Mouse (Mus musculus) kidney, postnatal 10 days (tissue): ENCODE data around the gene Rps6ka4.
A peak's percentile ranks its signal among the peaks of the same experiment; 100 is the strongest.

ENCODE experiments used
- DNase-seq: peaks from one replicate; pipeline ENCODE4 v3.0.0; 2021; ENCODE audit warnings: mixed read lengths

Gene Rps6ka4

DNA sequence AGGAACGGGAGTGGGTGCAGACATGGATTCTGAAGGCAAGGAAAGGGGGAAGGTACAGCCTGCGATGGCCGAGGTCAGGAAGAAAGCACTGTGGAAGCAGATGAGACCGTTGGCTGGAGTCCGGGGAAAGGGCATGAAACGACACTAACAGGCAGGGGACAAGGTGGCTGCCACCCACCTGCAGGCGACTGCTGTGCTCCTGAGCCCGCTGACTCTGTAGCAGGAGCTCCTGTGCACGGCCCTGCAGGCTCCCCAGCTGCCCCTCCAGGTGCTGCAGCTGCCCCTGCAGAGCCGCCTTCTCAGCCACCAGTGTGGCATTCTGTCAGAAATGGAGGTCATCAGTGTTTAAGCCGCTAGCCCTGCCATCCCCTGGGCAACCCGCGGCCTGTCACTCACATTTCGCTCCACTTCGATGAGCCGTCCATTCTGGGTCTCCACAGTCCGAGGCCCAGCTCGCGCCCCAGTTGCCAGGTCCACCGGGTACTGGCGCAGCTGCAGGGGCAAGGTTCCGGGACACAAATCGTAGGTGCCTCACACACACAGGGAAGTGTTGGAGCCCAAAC lies 9.2 kb upstream of the Rps6ka4 start:
- DNase-seq: no peak

DNA sequence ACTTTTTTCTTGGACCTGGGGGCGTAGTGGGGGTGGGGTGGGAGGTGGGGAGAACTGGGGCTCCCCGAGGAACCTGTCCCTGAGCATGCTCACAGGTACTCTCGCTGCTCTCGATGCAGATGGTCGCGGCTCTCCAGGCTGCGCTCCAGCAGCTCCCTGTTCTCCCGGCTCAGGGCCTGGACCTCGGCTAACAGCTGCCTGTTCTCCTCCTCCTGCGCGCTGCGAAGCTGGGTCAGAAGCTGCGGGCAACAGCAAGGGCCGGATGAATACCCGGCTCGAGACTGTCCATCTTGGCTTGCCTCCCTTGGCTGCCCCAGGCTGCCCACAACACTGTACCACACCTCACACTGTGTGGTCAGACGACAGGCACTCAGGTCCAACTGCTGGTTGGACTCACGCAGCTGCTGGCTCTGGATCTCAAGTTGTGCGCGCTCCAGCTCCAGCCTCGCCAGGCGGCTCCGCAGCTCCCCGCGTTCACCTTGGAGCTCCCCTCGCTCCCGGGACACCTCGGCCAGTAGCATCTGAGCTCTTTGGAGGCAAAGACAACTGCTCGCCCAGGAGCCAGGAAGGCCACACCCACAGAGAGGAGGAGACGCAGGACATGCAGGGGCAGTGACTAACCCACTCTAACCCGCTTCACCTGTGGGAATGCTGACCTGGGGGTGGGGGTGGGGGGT lies 7.5 kb upstream of the Rps6ka4 start:
- peak; percentile 37 for DNase-seq

DNA sequence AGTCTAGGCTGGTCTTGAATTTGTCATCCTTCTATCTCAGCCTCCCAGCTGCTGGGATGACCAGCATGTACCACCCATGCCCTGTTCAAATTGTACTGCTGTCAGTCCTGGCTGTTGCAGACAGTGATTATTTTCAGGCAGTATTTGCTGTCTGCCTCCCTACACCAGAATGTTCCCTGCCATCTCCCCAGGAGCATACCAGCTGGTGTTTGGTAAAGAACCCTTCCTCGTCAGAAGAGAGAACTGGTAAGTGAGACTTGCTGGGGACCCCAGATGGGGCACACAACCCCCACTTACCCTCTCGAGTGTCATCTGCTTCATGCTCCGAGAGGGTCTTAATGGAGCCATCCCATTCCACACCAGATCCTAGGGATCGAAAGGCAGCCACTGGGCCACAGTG lies 5.6 kb upstream of the Rps6ka4 start:
- DNase-seq: no peak

DNA sequence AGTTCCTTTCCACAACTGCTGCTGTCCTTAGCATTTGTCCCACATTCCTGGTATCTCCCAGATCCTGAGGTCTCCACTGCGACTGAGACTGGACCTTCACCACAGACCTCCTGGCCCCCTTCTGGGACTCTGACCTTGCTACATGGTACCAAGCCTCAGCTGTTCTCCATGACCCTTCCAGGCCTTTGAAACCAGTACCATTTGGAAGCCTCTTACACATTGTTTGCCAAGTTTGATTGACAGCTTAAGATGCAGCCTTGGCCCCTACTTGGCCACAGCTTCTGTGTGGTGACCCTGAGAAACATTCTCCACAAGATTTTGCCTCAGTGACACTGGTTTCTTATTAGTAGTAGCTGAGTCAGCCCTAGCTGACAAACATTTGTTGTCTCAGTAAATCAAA lies 1.9 kb upstream of the Rps6ka4 start:
- DNase-seq: peak; percentile 37

DNA sequence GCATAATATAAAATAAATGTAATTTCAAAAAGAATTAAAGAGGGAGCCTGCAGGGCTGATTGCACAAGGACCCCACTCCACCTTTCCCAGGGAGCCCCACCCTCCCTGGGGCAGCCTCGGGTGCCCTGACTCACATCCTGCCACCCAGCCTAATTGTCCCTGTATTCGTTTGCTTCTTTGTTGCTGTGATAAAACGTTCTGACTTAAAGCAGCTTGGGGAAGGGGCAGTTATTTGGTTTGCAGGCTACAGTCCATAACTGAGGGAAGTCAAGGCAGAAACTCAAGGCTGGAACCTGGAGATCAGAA lies 809 bp upstream of the Rps6ka4 start:
- DNase-seq: no peak

DNA sequence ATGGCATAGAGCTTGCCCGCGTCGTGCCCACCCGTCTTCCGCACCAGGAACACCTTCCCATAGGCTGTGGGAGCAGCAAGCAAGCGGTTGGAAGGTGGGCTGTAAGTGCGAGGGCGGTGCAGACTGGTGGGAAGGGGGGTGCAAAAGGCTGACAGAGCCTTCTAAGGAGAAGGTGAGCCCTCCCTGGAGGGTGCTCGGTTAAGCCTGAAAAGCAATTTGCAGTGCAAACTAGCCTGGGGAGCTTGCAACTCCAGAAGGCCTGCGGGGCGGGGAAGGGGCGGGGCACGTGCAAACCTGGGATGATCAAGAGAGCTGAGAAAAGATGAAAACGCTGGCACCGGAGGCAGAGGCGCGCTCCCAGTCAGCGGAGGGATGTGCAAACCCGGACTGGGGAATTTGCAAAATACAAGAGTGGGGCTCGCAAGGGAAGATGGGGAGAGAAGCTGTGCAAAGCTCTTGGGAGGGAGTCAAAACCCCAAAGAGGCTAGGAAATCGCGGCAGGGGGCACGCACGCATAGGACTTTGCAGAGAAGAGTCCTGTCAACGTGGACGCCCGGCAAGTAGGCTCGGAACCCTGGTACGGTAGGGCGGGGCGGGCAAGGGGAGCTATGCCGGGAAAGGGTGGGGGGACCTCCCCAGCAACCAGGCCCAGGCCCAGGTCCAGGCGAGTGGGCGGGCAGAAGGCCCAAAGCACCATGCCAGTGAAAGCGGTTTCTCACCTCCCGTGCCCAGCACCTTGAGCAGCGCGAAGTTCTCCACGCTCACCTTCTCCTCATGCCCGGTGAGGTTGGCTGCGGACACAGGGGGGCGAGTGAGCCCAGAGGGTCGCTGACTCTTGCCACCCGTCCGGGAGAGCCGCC lies 591 bp downstream of the Rps6ka4 start:
- DNase-seq: peak; percentile 70

DNA sequence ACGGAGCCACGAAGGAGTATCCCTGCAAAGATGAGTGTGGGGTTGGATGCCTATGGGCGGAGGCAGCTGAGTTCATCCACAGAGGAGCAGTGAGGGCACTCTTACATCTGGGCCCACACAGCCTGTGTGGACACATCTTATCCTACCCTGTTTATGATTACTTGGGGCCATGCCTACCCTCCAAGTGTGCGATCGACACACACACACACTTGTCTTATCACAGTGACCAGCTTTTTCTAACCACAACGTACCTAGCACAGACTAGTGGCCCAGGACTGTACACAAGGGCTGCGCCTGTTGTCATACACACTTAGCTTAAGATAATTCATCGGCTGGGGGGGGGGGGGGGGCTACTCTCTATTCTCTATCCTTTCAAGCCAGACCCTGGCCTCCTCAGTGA lies 8.1 kb downstream of the Rps6ka4 start:
- DNase-seq: no peak

DNA sequence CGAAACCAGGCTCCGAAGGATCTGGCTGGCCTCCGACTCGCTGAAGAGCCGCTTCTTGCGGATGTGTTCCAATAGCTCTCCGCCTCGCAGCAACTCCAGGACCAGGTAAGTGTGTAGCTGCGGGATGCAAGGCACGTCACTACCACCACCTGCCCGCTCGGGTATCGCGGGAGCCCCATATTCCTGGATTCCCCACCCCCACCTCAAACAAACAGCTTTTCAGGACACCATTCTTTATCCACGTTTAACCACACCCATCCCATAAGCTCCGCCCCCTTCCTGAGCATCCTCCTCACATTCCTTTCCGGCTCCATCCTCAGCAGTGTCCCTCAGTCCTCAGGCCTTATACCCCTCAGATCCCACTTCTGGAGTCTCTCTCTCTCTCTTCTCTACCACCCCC lies 9.1 kb downstream of the Rps6ka4 start:
- DNase-seq: no peak

DNA sequence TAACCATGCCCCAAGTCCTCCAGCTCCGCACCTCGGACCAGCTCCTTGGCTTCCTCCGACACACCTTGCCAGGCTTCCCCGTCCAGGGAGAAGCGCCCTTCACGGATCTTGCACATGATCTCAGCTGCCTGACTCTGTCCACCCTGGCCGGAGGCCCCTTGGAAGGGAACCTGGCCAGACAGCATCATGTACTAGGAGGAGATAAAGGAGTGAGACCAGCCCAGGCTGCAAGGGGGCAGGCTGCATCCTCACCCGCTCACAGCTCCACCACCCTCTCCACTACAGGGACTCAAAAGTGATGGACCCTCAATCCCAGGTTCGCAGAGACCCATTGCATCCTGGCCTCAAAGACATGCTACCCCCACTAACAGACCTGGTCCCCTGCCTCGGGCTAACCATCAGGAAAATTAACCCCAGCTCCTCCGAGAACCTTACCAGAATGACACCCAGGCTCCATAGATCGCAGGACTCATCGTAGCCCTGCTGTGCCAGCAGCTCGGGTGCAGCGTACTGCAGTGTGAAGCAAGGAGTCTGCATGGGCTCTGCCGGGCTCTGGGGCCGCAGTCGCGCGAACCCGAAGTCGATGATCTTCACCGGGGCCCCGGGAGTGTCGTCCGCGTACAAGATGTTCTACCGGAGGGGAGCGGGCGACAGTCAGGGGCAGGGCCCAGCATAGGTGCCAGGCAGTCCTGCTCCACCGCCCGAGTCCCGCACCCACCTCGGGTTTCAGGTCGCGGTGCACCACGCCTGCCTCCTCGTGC lies 9.7 kb downstream of the Rps6ka4 start:
- DNase-seq: no peak

DNA sequence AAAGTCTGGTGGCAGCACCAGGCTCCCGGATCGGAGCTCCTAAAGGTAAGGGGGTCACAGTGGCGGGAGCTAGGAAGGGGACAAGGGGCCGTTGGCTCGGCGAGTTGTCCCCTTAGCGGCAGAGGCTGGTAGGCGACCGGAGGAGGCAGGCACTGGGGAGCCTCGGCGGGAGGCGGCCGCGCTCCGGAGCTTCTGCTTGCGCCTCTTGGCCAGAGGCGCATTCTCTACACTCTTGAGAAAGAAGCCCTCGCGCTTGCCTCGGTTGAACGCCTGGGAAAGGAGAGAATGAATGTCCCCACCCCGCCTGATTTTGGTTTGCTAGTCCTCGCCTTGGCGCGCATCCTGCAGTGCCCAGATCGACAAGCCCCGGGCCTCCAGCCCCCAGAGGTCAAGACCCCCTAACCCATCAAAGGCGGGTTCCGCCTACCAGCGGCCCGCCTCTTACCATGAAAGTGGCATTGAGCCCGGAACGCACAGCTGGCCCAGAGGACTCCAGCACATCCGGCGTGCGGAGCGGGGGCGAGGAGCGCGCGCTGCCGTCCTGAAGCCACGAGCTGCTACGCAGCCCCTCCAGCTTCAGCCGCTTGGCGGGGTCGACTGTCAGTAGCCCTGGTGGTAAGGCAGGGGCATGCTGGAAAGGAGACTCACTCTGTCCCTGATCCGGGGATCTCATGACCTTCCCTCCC lies 10.4 kb downstream of the Rps6ka4 start:
- DNase-seq: peak; percentile 48

DNA sequence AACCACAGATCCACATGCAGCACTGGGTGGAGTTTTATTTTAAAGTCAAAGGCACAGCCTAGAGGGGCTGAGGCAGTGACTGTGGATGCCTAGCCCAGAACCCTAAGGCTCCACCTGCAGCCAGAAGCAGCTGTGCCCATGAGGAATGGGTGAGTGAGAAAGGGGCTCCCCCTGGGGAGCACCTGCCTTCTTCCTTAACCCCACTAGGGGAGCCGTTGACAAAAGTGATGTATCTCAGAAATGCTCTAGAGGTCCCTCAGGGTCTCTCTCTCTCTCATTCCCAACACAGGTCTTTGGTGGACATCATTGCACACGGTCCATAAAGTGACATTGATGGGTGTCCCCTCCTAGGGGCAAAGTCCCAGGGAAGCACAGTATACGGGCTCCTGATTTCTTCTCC lies 11.4 kb downstream of the Rps6ka4 start:
- no peak for DNase-seq

DNA sequence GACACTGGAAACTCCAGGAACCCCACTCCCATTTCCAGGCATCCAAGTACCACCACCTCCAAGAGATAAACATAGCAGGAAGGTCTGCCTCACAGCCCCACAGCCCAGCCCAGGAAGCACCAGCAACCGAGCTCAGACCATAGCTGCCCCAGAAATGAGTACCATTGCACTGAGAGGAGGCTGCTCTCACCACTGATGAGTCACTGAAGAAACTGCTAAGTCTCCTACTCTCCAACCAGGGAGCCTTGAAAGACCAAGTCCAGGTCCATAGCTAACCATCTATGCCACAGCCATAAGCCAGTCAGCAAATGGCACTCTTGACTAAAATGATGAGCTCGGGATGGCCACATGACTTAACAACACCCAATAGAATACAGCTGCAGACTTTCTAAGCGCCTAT lies 13.8 kb downstream of the Rps6ka4 start:
- no peak for DNase-seq

DNA sequence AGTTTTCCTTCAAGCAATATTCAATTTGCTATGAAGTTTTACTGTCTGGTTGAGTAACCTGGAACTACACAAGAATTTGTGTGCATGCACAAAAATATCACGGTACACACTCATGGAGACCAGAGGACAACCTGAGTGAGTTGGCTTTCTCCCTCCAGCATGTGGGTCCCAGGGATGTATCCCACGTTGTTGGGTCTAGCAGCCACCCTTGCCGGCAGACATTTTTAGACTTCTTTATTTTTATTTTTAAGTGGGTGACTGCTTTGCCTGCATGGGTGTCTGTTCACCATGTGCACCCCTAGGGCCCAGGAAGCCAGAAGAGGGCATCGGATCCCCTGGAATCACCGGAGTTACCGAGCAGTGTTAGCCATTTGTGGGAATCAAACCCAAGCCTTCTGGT lies 15.1 kb downstream of the Rps6ka4 start:
- DNase-seq: no peak

DNA sequence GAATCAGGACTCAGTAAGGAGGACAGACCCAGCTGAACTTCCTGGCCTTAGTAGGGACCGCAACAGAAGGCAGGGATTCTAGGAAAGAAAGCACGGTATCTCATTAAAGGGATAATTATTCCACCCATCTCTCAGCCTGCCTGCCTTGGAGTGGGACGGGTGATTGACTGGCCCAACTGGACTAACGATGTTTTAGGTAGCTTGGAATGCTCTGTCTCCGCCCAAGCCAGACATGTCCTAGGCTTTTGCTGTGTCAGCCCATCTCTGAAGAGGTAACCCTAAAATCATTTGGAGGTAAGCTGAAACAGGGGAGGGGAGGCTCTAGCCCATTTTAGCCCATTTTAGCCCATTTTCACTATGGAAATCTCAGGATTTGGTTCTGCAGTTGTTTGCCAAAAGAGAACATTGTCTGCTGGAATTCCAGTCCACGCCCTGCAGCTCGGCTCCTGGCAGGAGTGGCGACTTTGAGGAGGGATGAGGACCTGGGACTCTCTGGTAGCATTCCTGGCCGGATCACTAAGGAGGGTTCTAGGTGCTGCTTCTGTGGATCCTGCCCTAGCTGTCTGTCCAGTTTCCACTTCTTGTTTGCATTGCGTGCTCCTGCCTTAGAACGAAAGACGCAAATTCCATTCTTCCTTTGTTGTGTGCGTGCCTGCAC lies 19.8 kb downstream of the Rps6ka4 start:
- DNase-seq: no peak

DNA sequence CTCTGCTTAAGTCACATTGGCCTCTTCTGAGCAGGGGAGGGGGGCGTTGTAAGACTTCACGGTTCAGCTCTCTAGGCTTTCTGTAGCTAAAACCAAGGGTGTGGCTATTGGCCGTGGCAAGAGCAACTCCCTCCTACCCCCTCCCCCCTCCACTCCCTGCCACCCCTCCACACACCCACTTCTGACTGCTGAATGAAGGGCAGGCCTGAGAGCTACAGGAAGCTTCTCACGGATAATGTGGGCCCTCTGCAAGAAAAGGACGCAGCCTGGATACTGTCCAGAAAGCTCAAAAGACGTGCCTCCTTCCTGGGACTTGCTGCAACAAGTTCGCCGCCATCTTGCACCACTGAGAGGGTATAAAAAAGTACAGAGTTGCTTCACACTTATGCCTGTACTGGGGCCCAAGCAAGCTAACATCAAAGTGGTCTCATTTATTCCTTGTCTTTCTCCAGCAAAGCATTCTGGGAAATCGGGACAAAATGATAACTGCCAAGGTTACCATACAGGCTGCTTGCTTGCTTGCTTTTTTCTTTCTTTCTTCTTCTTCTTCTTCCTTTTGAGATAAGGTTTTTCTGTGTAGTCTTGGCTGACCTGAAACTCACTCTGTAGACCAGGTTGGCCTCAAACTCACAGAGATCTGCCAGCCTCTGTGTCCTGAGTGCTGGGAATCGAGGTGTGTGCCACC lies 21.2 kb downstream of the Rps6ka4 start:
- no peak for DNase-seq

DNA sequence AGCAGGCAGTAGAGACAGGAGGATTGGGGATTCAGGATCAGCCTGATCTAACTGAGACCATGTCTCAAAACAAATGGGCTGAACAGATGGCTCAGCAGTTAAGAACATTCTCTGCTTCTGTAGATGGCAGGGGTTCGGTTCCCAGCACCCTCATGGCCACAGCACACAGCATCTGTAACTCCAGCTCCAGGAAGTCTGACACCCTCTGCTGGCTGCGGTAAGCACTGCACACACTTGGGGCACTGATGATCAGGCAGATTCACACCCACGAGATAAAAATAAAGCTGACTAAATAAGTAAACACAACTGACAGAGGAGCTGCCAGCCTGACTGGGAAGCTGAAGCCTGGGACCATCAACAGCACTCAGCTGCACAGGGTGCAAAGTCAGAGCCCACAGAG lies 25.5 kb downstream of the Rps6ka4 start:
- no peak for DNase-seq

DNA sequence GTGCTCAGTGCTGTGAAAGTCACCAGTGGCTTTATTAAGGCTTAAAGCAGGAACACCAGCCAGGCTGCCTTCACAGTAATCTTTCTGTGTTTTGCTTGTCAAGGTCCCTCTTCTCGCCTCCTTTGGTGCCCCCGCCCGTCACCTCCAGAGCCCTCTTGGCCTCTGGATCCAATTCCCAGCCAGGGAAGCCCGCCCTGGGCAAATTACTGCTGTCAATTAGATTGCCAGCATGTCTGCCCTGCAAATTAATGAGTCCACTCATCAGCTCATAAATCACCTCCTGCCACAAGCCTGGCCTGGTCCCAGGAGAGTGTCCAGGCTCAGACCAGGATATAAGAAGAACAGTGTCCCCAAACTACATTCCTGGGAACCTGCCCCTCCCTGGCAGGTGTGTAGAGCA lies 26.1 kb downstream of the Rps6ka4 start:
- no peak for DNase-seq
